Mouse (Mus musculus) spleen, postnatal 4 days (tissue): ENCODE results near the gene Zfp972.
"Not testable (repeated sequence)": the region's sequence is repeated elsewhere in the genome, so short reads cannot be mapped to it uniquely, and the experiment has no call there.

ENCODE experiments used
- DNase-seq, 2 experiments: peaks; one replicate each; pipeline ENCODE4 v3.0.0; 2022; ENCODE audit warnings: low spot score in 2 of 2

Gene Zfp972

GRCm38 (mm10) chr2:177925563-177926103 lies at the start of gene Zfp972:
Gene Zfp972, minus strand, starts transcription at chr2:177925613.
- not testable (repeated sequence) for DNase-seq

GRCm38 (mm10) chr2:177974814-177975213 lies 49.4 kb upstream of the Zfp972 start:
- peak; percentile 12 to 61 for DNase-seq

GRCm38 (mm10) chr2:177957145-177957544 lies 31.7 kb upstream of the Zfp972 start, which contains the start of gene Gm14326:
Gene Gm14326, minus strand, starts transcription at chr2:177957297.
- DNase-seq: peak; percentile 57 to 62

GRCm38 (mm10) chr2:177956734-177957133 lies 31.3 kb upstream of the Zfp972 start:
- peak in 1 of 2 experiments; percentile 61 for DNase-seq

GRCm38 (mm10) chr2:177903276-177903675 lies 22.1 kb downstream of the Zfp972 start:
- not testable (repeated sequence) for DNase-seq

- peak in 1 of 2 experiments; percentile 44 for DNase-seq
Measured at GRCm38 (mm10) chr2:177898171-177898570, 27.2 kb downstream of the Zfp972 start.

GRCm38 (mm10) chr2:177897046-177897578 lies 28.3 kb downstream of the Zfp972 start, which contains the start of gene Gm14327:
Gene Gm14327, plus strand, starts transcription at chr2:177897096.
- DNase-seq: not testable (repeated sequence)

- peak in 1 of 2 experiments; percentile 59 for DNase-seq
Measured at GRCm38 (mm10) chr2:177887743-177888142, 37.7 kb downstream of the Zfp972 start.

- not testable (repeated sequence) for DNase-seq
Measured at GRCm38 (mm10) chr2:177862254-177862653, 63.2 kb downstream of the Zfp972 start.
